8 mouse cellular contexts compared by ENCODE assay signal in genomic region chr1:183442015-183442774, GRCm38 (mm10). TPM values are rescaled to one million over a fixed set of nuclear protein-coding genes. Genes with fewer than 3 reads are reported as not detected.
DNase-seq lines count a peak whose midpoint lies in the region; ATAC-seq and TF ChIP-seq lines count a peak whose summit lies in the region.

No protein-coding gene starts in this region.

- peak; percentile 52 for ATAC-seq in activated CD4-positive, CD25-positive, alpha-beta regulatory T cell, adult 4 months
- peak; percentile 65; the same call in 1 of the 2 replicates for ATAC-seq in hindbrain, postnatal 0 days
- peak; percentile 71 for ATAC-seq in midbrain, embryonic 12.5 days (ENCODE audit: low FRiP score, low read depth)

- WGBS in hindbrain, postnatal 0 days = 19% methylated on average over 19 of the region's 19 CpGs
- WGBS in midbrain, embryonic 12.5 days = 25% methylated on average over 19 of the region's 19 CpGs

- H3K9me3 ChIP-seq in hindbrain, postnatal 0 days (ENCODE audit: low read length) = no peaks in the 10 kb centered on the region
- no peaks in the 10 kb centered on the region for H3K9me3 ChIP-seq in midbrain, embryonic 12.5 days

- H3K9ac ChIP-seq in hindbrain, postnatal 0 days (replicated peaks; ENCODE audit: low read length) = no peak overlapping the region
- H3K9ac ChIP-seq in midbrain, embryonic 12.5 days (replicated peaks) = no peak overlapping the region

- peak overlapping the region; percentile 4; the same call in 1 of the 2 replicates for H3K4me2 ChIP-seq in hindbrain, postnatal 0 days (ENCODE audit: low read depth, low read length)
- no peak overlapping the region for H3K4me2 ChIP-seq in midbrain, embryonic 12.5 days (replicated peaks)

- no peaks in the 10 kb centered on the region for H3K27me3 ChIP-seq in hindbrain, postnatal 0 days (ENCODE audit: insufficient read depth, low read length)
- no peaks in the 10 kb centered on the region for H3K27me3 ChIP-seq in midbrain, embryonic 12.5 days

- TF ChIP-seq CTCF in hindbrain, postnatal 0 days (IDR thresholded peaks at IDR 0.05; ENCODE audit: low read depth) = peak; percentile 95

- no peaks in the 10 kb centered on the region for H3K4me1 ChIP-seq in hindbrain, postnatal 0 days (ENCODE audit: insufficient read depth, low read length)
- no peaks in the 10 kb centered on the region for H3K4me1 ChIP-seq in midbrain, embryonic 12.5 days

- no peak overlapping the region for H3K27ac ChIP-seq in hindbrain, postnatal 0 days
- no peak overlapping the region for H3K27ac ChIP-seq in midbrain, embryonic 12.5 days (replicated peaks)

- no peaks in the 10 kb centered on the region for H3K36me3 ChIP-seq in hindbrain, postnatal 0 days (ENCODE audit: insufficient read depth, low read length)
- no peaks in the 10 kb centered on the region for H3K36me3 ChIP-seq in midbrain, embryonic 12.5 days

- peak; percentile 86 to 88 for DNase-seq in cerebellum, postnatal 25 days
- DNase-seq in gastrocnemius, adult 8-10 months (ENCODE audit: low spot score in 2 of 2) = peak; percentile 64 to 69
- DNase-seq in hindbrain, postnatal 0 days (ENCODE audit: low spot score) = peak; percentile 95
- peak; percentile 36 to 88 for DNase-seq in left cerebral cortex, adult 9 months (ENCODE audit: low spot score in 2 of 2)
- peak; percentile 92 for DNase-seq in skeletal muscle tissue, adult 2 months (ENCODE audit: low read depth, low spot score)
- DNase-seq in yolk sac, embryonic 10.5 days (ENCODE audit: low spot score) = peak; percentile 76

- no peak overlapping the region for H3K4me3 ChIP-seq in hindbrain, postnatal 0 days (ENCODE audit: low read length)
- H3K4me3 ChIP-seq in midbrain, embryonic 12.5 days = no peak overlapping the region

RNA-seq across cellular contexts. Expression of gene Hhipl2, which starts 24.2 kb away (rescaled TPM):
- not detected for polyA plus RNA-seq in activated CD4-positive, CD25-positive, alpha-beta regulatory T cell, adult 4 months (2017; shearing (Covaris generic))
- not detected for total RNA-seq in gastrocnemius, adult 8-10 months (2022)
- not detected in 2 replicates for total RNA-seq in hindbrain, postnatal 0 days (2014; rRNA removed)
- 0.36 TPM in 1 of 2 replicates, not detected in the other for polyA plus RNA-seq in hindbrain, postnatal 0 days (2015; fragmentation: Nextera tagmentation; extraction: Ambion mirVana)
- polyA plus RNA-seq in midbrain, embryonic 12.5 days (2016; fragmentation: Nextera tagmentation; extraction: Ambion mirVana) = 0.11 and 0.69 TPM in 2 replicates

RNA-seq across cellular contexts. Expression of gene Taf1a, which starts 53.4 kb away (rescaled TPM):
- polyA plus RNA-seq in activated CD4-positive, CD25-positive, alpha-beta regulatory T cell, adult 4 months (2017; shearing (Covaris generic)) = 10 to 100 TPM; 21.3 to 26.9 TPM
- total RNA-seq in gastrocnemius, adult 8-10 months (2022) = 1 to 10 TPM; 4.0 to 7.9 (median 5.3) TPM
- total RNA-seq in hindbrain, postnatal 0 days (2014; rRNA removed) = 7.2 and 12.7 TPM in 2 replicates
- polyA plus RNA-seq in hindbrain, postnatal 0 days (2015; fragmentation: Nextera tagmentation; extraction: Ambion mirVana) = 8.8 and 11.0 TPM in 2 replicates
- polyA plus RNA-seq in midbrain, embryonic 12.5 days (2016; fragmentation: Nextera tagmentation; extraction: Ambion mirVana) = 19.7 and 22.9 TPM in 2 replicates
